In genomic region chr4:100850846-100851495, GRCm38 (mm10) we compare ENCODE assay signal across 20 mouse cellular contexts.
DNase-seq lines count a peak whose midpoint lies in the region; ATAC-seq and TF ChIP-seq lines count a peak whose summit lies in the region.
"Had no signal": no experiment of that assay in that cellular context is flagged by ENCODE, and none has a peak within 500 bp of the region (broad histone marks: within the 10 kb centered on the region; RNA-seq: fewer than 3 reads in every experiment).

No protein-coding gene starts in this region.

- peaks cover 3% of the 10 kb centered on the region; the same call in 1 of the 2 replicates for H3K4me1 ChIP-seq in kidney, adult 2 months (ENCODE audit: control insufficient read depth, insufficient read depth, low read length)

- 67% methylated on average over 7 of the region's 7 CpGs for WGBS in kidney, adult 2 months

- H3K27me3 ChIP-seq in kidney, adult 2 months (replicated peaks; ENCODE audit: control insufficient read depth, insufficient read depth, low read length) = no peaks in the 10 kb centered on the region
- H3K27me3 ChIP-seq: limb, embryonic 12.5 days had no signal

- DNase-seq in kidney, adult 2 months = peak; percentile 66
- no peak for DNase-seq in kidney, postnatal 10 days
- peak; percentile 48 for DNase-seq in 3134 (ENCODE audit: extremely low read depth, insufficient read length, low spot score)
- peak; percentile 3 for DNase-seq in 3T3-L1 (ENCODE audit: low read depth, low spot score)
- peak; percentile 79 for DNase-seq in ZHBTc4 (ENCODE audit: low read depth, low spot score)
- DNase-seq in MN1 (ENCODE audit: low spot score) = no peak
- DNase-seq: adrenal gland, postnatal 36 days; cerebellum, adult 9-10 months; forebrain, postnatal 0 days; gastrocnemius, postnatal 25 days; liver, postnatal 0 days; lung, postnatal 10 days; midbrain, embryonic 14.5 days; right cerebral cortex, postnatal 14 days had no signal

- no peak overlapping the region for H3K27ac ChIP-seq in kidney, adult 2 months (ENCODE audit: insufficient read depth, low read depth, low read length)
- H3K27ac ChIP-seq: forebrain, embryonic 10.5 days; hindbrain, embryonic 10.5 days; limb, embryonic 12.5 days; stomach, postnatal 0 days had no signal

- H3K4me3 ChIP-seq in kidney, adult 2 months (ENCODE audit: insufficient read depth, low read depth, low read length) = no peak overlapping the region
- H3K4me3 ChIP-seq: forebrain, embryonic 10.5 days; hindbrain, embryonic 10.5 days; limb, embryonic 12.5 days had no signal

- TF ChIP-seq POLR2A in kidney, adult 2 months (IDR thresholded peaks at IDR 0.05; ENCODE audit: low read depth, low read length) = no peak

- ATAC-seq in frontal cortex, adult (ENCODE audit: low TSS enrichment) = no peak
- ATAC-seq: forebrain, postnatal 0 days; hindbrain, embryonic 16.5 days; liver, postnatal 0 days had no signal

- H3K36me3 ChIP-seq in kidney, adult 2 months (ENCODE audit: control insufficient read depth, insufficient read depth, low read length) = no peaks in the 10 kb centered on the region
- H3K36me3 ChIP-seq: limb, embryonic 12.5 days had no signal

- no peak for TF ChIP-seq CTCF in kidney, adult 2 months (conservative IDR thresholded peaks at IDR 0.05; ENCODE audit: insufficient read depth, insufficient read length, low read depth, low read length)

Comparison
In these comparisons a context has a peak if more than half of its experiments do, and no peak if none do; other contexts are left out.
1. DNase-seq: peak in kidney, adult 2 months (single experiment), 3134 (single experiment), 3T3-L1 (single experiment) and ZHBTc4 (single experiment); none in kidney, postnatal 10 days (single experiment) and MN1 (single experiment).